Mouse (Mus musculus): ENCODE results near the gene Mpo. TPM values are rescaled to one million over a fixed set of nuclear protein-coding genes. Genes with fewer than 3 reads are reported as not detected.

Mpo gene
- polyA plus RNA-seq, 1 experiment from 2014 or later = 23.1 TPM

DNA sequence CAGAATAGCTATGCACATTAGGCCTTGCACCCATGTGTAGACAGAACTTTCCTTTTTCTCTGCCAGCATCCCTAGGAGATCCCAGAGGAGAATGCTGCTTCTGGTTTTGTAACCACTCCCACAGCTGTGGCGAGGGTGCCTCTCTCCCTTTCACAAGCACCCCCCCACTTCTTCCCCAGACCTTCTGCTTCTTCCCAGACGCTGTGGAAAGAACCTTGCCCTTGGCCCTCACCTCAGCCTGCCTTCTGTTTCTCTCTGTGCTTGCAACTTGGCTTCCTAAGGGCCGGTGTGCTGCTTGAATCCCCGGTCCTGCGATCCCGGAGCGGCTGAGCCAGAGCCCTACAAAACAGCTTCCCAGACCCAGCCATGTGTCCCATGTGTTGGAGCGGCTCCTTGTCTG is 42.4 kb upstream of the Mpo start:
- H3K4me1 ChIP-seq = peaks cover 5% of the 10 kb centered on the region; the same call in 1 of the 2 replicates
- H3K36me3 ChIP-seq = no peaks in the 10 kb centered on the region
- H3K27me3 ChIP-seq (replicated peaks) = no peaks in the 10 kb centered on the region
- H3K9ac ChIP-seq = no peak overlapping the region
- peak overlapping the region; percentile 41 for H3K27ac ChIP-seq
- no peak overlapping the region for H3K4me3 ChIP-seq (replicated peaks)
- no peak overlapping the region for H3K4me2 ChIP-seq
- ATAC-seq (ENCODE audit: insufficient read depth, low FRiP score, low read depth) = no peak
- H3K9me3 ChIP-seq = no peaks in the 10 kb centered on the region
- WGBS = 79% methylated on average over 8 of the region's 8 CpGs

DNA sequence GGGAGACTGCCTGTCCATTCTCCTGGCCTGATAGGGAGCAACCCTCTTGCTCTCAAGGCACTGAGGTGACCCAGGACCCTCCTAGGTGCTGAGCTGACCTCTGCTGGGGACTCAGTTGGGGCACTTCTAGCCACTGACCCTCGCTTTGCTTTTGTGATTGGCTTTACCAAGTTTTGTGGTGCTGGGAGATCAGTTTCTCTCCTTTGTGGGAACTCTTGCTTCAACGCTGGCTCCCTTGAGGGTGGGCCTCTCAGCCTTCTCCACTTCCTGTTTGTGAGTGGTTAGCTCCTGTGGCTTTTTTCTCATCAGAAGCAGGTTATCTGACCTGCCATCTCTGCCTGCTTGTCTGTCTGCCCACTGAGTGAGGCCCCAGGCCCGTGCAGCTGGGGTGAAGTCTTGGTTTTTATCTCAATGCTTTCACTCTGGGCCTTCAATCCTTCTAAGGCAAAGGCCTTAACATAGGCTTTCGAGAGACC is 41.9 kb upstream of the Mpo start:
- no peak overlapping the region for H3K4me2 ChIP-seq
- H3K36me3 ChIP-seq = no peaks in the 10 kb centered on the region
- no peaks in the 10 kb centered on the region for H3K27me3 ChIP-seq (replicated peaks)
- H3K27ac ChIP-seq = peak overlapping the region; percentile 41
- WGBS = 45% methylated on average over 4 of the region's 4 CpGs
- no peak overlapping the region for H3K9ac ChIP-seq
- H3K4me1 ChIP-seq = peaks cover 5% of the 10 kb centered on the region; the same call in 1 of the 2 replicates
- H3K9me3 ChIP-seq = no peaks in the 10 kb centered on the region
- ATAC-seq (ENCODE audit: insufficient read depth, low FRiP score, low read depth) = no peak
- no peak overlapping the region for H3K4me3 ChIP-seq (replicated peaks)

DNA sequence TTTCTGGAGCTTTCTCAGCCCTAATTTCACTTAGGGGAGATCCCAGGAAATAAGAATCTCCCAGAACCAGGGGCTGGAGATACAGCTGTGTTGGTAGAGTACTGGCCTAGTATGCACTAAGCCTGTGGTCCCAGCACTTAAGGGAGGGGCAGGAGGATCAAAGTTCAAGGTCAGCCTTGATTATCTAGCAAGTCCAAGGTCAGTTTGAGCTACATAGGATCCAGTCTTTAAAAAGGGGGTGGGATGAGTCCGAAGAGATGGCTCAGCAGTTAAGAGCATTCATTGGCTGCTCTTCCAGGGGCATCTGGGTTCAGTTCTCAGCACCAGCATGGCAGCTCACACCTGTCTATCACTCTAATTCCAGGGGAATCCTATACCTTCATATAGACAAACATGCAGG is 41.1 kb upstream of the Mpo start:
- no peak overlapping the region for H3K9ac ChIP-seq
- no peak overlapping the region for H3K27ac ChIP-seq
- H3K9me3 ChIP-seq = no peaks in the 10 kb centered on the region
- H3K27me3 ChIP-seq (replicated peaks) = no peaks in the 10 kb centered on the region
- H3K4me1 ChIP-seq = peaks cover 5% of the 10 kb centered on the region; the same call in 1 of the 2 replicates
- H3K4me2 ChIP-seq = no peak overlapping the region
- no peak for ATAC-seq (ENCODE audit: insufficient read depth, low FRiP score, low read depth)
- WGBS = 79% methylated on average over 1 of the region's 1 CpGs
- no peak overlapping the region for H3K4me3 ChIP-seq (replicated peaks)
- no peaks in the 10 kb centered on the region for H3K36me3 ChIP-seq

DNA sequence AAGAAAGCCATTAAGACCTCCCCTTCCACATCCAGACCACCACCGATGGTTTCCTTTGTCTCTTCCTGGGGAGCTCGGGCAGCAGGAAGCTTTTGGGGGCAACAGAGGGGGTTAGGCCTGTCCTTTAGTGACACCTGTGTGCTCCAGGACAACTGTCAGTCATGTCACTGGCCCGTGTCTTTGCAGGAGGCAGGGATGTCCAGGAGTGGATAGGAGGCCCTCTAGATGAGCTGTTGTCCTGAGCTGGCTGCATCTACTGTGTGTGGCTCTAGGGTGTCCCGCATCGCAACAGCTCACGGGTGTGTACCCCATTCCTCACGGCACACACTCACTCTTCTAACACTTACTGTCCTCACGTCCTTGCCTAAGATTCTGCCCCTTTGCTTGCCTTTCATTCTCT is 40.1 kb upstream of the Mpo start:
- Histone ChIP-seq H3K27ac (no peak overlapping the region), H3K4me3 (replicated peaks) (no peak overlapping the region), H3K4me1 (peaks cover 5% of the 10 kb centered on the region; the same call in 1 of the 2 replicates), H3K4me2 (no peak overlapping the region), H3K27me3 (replicated peaks) (no peaks in the 10 kb centered on the region), H3K9me3 (no peaks in the 10 kb centered on the region), H3K36me3 (no peaks in the 10 kb centered on the region), H3K9ac (no peak overlapping the region)
- 77% methylated on average over 8 of the region's 8 CpGs for WGBS
- ATAC-seq (ENCODE audit: insufficient read depth, low FRiP score, low read depth) = no peak

DNA sequence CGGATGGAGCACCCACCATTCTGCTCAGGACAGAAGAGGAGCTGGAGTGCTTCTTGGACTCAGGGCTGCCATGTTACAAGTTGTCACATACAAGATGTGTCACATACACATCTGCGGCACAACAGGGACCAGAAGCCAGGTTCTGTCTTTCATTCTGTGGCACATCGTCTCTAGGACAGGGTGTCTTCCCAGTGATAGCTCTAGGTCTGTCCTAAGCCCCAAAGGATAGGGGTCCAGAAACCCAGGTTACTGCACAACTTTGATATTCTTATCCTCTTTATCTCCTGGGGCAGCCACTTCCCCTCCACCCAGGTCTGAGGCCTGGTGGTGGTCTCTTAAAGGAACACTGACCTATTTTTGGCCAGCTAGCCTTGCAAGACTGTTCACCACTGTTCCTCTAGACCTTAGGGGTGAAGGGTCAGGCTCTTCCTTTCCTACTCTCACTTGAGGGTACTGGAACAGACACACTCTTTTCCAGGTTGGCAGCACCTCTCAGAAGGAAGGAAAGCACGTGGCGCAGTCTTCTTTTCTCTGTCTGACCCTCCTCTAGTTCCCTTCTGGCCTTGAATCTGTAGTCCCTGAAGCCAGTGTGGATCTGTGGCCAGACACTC is 39.4 kb upstream of the Mpo start:
- Histone ChIP-seq H3K27ac (peak overlapping the region; percentile 8; the same call in 1 of the 2 replicates), H3K27me3 (replicated peaks) (no peaks in the 10 kb centered on the region), H3K4me3 (replicated peaks) (no peak overlapping the region), H3K36me3 (no peaks in the 10 kb centered on the region), H3K4me2 (no peak overlapping the region), H3K4me1 (peaks cover 5% of the 10 kb centered on the region; the same call in 1 of the 2 replicates), H3K9ac (no peak overlapping the region), H3K9me3 (no peaks in the 10 kb centered on the region)
- ATAC-seq (ENCODE audit: insufficient read depth, low FRiP score, low read depth) = no peak
- 80% methylated on average over 5 of the region's 5 CpGs for WGBS

DNA sequence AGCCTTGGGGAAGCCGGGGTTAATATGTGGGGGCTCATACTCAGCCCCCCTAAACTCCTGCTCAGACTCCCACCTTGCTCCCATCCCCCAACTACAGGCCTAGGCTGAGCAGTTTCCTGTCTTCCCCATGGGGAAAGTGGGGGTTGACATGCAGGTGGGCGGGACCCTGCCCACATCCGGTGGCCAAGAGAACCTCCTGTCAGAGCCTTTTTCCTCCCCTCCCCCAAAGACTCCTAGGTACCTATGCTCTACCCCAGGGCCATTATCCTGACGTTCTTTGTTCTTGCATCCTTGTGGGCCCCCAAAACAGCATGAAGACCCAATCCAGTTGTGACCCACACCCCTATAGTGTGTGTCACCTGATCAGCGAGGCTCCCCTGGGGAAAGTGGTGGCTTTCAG is 38.8 kb upstream of the Mpo start:
- Histone ChIP-seq H3K27ac (peak overlapping the region; percentile 8; the same call in 1 of the 2 replicates), H3K9me3 (no peaks in the 10 kb centered on the region), H3K27me3 (replicated peaks) (no peaks in the 10 kb centered on the region), H3K4me3 (replicated peaks) (0 out of 2 replicates have a peak overlapping the region, but pooled peaks have one; percentile 6), H3K4me1 (no peaks in the 10 kb centered on the region), H3K4me2 (no peak overlapping the region), H3K36me3 (no peaks in the 10 kb centered on the region), H3K9ac (no peak overlapping the region)
- ATAC-seq (ENCODE audit: insufficient read depth, low FRiP score, low read depth) = no peak
- 72% methylated on average over 5 of the region's 5 CpGs for WGBS

DNA sequence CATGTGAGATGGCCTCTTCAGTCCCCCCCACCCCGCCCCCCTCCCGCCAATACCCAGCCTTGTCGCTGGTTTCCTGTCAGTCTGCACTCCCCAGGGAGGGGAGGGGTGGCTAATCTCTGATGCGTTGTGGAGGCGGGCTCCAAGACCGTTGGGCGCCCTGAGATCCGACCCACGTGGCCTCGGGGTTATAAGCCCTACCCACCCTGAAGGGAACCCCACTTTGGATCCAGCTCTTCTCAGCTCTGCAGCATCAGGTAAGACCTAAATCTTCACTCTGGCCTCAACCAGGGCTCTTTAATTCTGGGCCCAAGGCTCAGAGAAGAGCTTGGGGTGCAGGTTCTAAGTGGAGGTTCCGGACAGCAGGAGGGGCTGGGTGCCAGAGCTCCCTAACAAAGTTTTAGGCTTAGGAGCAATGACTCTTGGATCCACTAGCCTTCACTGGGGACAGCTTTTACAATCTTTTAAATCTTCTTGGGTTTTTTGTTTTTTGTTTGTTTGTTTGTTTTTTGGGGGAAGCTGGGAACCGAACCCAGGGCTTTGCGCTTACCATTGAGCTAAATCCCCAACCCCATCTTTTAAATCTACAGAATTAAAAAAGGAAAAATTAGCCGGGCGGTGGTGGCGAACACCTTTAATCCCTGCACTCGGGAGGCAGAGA is 37.9 kb upstream of the Mpo start:
- peak; percentile 80; the same call in 1 of the 2 replicates for ATAC-seq (ENCODE audit: insufficient read depth, low FRiP score, low read depth)
- peak overlapping the region; percentile 26 for H3K4me3 ChIP-seq (replicated peaks)

DNA sequence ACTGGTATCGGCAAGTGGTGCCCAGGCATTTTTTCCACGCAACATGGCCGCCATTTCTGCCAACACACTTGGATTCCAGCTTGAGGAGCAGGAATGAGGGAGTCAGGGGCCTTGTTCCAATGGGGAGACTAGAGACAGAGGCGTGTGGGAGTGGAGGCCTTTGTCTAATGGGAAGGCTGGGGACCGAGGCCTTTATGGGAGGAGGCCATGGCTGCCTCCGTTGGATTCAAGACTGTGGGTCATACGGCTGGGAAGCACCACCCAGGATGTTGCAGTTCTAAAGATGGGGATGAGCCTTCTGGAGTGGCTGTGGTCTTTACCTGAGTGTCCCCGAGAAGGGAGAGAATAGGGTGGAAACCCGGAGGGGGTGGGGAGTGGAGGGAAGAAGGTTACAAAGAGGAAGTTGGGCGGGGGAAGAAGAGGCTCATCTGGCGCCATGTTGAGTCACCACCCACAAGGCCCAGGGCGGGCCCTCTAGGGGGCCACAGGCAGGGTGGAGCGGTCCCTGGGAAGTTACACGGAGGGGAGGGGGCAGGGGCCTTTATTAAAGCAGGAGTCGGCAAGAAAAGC is 37.0 kb upstream of the Mpo start:
- Histone ChIP-seq H3K27me3 (replicated peaks) (peaks cover 14% of the 10 kb centered on the region), H3K27ac (peak overlapping the region; percentile 62; the same call in 1 of the 2 replicates), H3K4me1 (no peaks in the 10 kb centered on the region), H3K9me3 (no peaks in the 10 kb centered on the region), H3K36me3 (no peaks in the 10 kb centered on the region), H3K4me3 (replicated peaks) (peak overlapping the region; percentile 26), H3K4me2 (no peak overlapping the region), H3K9ac (no peak overlapping the region)
- WGBS = 80% methylated on average over 15 of the region's 15 CpGs
- ATAC-seq (ENCODE audit: insufficient read depth, low FRiP score, low read depth) = no peak

More for the DNA sequence above, 37.9 kb upstream of the Mpo start:
- WGBS = 69% methylated on average over 17 of the region's 17 CpGs
- Histone ChIP-seq H3K27me3 (replicated peaks) (peaks cover 5% of the 10 kb centered on the region), H3K27ac (0 out of 2 replicates have a peak overlapping the region, but pooled peaks have one; percentile 62), H3K9ac (no peak overlapping the region), H3K4me2 (no peak overlapping the region), H3K4me1 (no peaks in the 10 kb centered on the region), H3K9me3 (no peaks in the 10 kb centered on the region), H3K36me3 (no peaks in the 10 kb centered on the region)

DNA sequence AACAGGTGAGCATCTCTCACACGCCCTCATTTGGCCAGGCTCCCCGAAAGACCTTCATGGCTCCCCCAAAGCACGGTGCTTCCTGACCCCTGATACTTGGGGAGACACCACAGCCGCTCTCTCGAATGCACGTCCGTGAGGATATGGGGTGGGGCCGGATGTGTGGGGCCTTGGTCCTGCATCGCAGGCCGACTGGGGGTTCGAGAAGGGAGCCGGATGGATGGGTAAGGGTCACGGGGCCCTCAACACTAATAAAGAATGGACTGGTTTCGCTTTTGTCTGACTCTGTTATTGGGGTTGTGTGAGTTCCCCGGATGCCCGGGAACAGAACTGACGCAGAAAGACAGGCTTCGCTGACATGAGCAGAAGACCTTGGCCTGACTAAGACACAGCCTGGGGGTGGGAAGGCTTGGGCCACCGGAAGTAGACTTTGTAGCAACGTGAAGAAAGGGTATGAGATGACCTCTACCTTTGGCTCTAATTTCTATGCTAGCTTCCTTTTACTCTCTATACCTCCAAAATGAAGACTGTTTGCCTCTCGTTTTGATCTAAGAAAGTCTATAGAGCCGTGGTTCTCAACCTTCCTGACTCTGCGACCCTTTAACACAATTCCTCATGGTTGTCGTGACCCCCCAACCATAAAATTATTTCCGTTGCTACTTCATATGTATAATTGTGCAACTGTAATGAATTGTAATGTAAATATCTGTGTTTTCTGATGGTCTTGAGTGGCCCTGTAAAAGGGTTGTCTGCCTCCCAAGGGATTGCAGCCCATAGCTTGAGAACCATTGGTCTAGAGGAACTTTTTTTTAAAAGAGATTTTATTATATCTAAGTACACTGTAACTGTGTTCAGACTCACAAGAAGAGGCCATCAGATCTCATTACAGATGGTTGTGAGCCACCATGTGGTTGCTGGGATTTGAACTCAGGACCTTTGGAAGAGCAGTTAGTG is 36.1 kb upstream of the Mpo start:
- Histone ChIP-seq H3K27me3 (replicated peaks) (peaks cover 23% of the 10 kb centered on the region), H3K27ac (no peak overlapping the region), H3K4me3 (replicated peaks) (peak overlapping the region; percentile 26), H3K9ac (no peak overlapping the region), H3K9me3 (no peaks in the 10 kb centered on the region), H3K4me1 (no peaks in the 10 kb centered on the region), H3K36me3 (no peaks in the 10 kb centered on the region), H3K4me2 (no peak overlapping the region)
- no peak for ATAC-seq (ENCODE audit: insufficient read depth, low FRiP score, low read depth)
- 80% methylated on average over 25 of the region's 25 CpGs for WGBS

DNA sequence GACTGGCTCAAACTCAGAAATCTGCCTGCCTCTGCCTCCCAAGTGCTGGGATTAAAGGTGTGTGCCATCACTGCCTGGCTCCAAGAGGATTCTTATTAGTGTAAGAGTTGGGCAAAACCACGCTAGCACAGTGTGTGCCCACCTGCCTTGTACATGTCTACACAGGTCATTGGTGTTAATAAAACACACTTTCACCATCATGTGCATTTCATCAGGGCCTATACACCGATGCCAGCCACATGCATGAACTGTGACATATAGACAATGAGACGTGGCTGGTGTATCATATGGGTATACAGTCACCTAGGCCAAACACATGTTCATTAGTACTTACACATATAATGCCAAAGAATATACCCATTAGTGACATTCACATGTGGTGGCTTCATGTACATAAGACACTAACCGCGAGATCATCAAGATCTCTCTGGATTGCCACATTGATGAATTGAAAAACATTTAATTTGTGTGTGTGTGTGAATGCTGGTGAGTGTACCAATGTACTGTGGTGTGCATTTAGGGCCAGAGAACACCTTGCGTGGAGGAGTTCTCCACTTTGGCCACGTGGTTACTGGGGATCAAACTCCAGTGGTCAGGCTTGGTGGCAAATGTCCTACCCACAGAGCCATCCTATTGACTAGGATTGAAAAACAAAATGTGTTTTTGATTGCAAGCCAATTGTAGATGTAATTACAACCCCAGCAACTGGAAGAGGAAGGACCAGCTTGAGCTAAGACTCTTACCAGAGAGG is 35.0 kb upstream of the Mpo start:
- H3K27ac ChIP-seq = no peak overlapping the region
- no peak overlapping the region for H3K4me3 ChIP-seq (replicated peaks)
- H3K27me3 ChIP-seq (replicated peaks) = peaks cover 34% of the 10 kb centered on the region
- peaks cover 2% of the 10 kb centered on the region; the same call in 1 of the 2 replicates for H3K4me1 ChIP-seq
- no peak overlapping the region for H3K9ac ChIP-seq
- no peaks in the 10 kb centered on the region for H3K36me3 ChIP-seq
- H3K9me3 ChIP-seq = no peaks in the 10 kb centered on the region
- H3K4me2 ChIP-seq = no peak overlapping the region
- WGBS = 74% methylated on average over 7 of the region's 7 CpGs
- ATAC-seq (ENCODE audit: insufficient read depth, low FRiP score, low read depth) = no peak
